Mouse (Mus musculus) activated CD4-positive, CD25-positive, alpha-beta regulatory T cell, adult 4 months (primary cell): ENCODE measurements around the gene Pbsn. TPM values are rescaled to one million over a fixed set of nuclear protein-coding genes. Genes with fewer than 3 reads are reported as not detected.
A peak's percentile ranks its signal among the peaks of the same experiment; 100 is the strongest.
"Not testable (repeated sequence)": the region's sequence is repeated elsewhere in the genome, so short reads cannot be mapped to it uniquely, and the experiment has no call there.

ENCODE experiments used
- ATAC-seq: one replicate; pipeline ENCODE4 v1.8.0; 2017
- polyA plus RNA-seq, 2 experiments: library from polyadenylated mRNA; unstranded; fragments of 100-300 nt; shearing (Covaris generic); gene quantifications; one replicate each; pipeline ENCODE4 v1.2.1; 2017

Pbsn gene
- not detected for polyA plus RNA-seq

DNA sequence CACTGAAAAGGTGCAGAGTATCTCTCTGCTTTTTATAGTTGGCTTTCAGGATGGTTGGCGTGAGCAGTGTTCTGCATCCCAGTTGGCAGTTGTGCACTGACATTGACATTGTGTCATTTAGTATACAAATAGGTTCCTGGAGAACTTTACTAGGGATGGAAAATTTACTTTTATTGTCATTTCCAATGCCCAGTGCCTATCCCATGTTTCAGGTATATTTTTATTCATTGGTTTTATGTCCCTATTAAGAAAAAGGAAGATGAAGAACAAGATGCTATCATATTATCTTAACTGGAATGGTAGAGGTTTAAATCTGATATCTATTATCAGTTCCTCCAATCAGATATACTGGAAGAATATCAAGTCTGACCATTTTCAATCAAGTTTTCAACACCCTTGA lies at the start of gene Pbsn:
Pbsn (minus strand) TSS at position 101 of the 400 bp plus-strand sequence.
- ATAC-seq, result no peak

- not testable (repeated sequence) for ATAC-seq
These were observed 26.6 kb upstream of the Pbsn start for GRCm38 (mm10) chrX:77880033-77880432.

GRCm38 (mm10) chrX:77864458-77864857 lies 11.0 kb upstream of the Pbsn start, which contains the start of gene Gm14744:
Gm14744 (plus strand) TSS chrX:77864758.
- not testable (repeated sequence) for ATAC-seq

DNA sequence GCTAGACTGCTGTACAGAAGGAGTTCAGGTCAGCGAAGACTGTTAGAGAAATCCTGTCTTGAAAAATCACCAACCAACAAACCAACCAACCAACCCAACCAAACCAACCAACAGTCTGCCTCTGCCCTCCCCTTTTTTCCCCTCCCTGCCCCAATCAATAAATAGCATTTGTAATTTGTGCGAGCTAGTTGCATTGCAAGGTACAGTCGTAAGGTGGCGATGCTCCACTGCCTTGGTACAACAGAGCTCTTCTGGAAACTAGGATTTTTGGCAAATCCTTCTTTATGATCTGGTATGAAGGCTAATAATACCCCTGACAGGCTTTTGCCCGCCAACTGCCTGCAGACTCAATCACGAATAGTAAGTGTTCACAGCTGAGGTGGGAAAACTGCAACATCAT lies 41.4 kb downstream of the Pbsn start:
- no peak for ATAC-seq

DNA sequence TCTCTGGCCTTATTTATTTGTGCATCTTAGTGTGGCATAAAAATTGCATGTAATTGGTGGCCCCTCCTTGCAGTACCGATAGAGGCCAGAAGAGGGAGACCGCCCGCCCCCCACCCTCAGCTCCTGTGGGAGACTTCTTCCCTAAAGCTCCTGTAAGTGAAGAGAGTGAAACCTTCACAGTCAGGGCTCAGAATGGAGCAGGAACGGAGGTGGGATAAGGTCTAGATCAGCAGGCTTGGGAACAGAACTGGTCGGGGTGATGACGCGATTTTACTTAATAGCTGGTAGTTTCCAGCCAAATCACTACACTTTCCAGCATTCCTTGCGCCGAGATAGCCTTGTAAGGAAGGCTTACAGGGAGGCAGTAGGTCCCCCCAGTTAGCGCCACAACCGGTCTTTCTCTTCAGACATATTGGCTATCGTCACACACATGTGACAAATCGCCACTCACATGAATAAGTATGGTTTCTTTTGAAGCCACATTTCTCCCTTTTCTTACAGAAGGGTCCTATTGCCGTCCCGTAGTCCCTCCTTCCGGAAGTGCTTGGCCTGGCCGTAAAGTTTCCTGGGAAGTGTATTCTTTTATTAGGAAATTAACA lies 42.7 kb downstream of the Pbsn start:
- ATAC-seq, result peak; percentile 55

- peak; percentile 81 for ATAC-seq
These were observed 44.8 kb downstream of the Pbsn start for GRCm38 (mm10) chrX:77808602-77809001.

GRCm38 (mm10) chrX:77802293-77802692 lies 51.1 kb downstream of the Pbsn start:
- ATAC-seq, result no peak

- peak; percentile 75 for ATAC-seq
These were observed 51.9 kb downstream of the Pbsn start for GRCm38 (mm10) chrX:77801543-77801942.

DNA sequence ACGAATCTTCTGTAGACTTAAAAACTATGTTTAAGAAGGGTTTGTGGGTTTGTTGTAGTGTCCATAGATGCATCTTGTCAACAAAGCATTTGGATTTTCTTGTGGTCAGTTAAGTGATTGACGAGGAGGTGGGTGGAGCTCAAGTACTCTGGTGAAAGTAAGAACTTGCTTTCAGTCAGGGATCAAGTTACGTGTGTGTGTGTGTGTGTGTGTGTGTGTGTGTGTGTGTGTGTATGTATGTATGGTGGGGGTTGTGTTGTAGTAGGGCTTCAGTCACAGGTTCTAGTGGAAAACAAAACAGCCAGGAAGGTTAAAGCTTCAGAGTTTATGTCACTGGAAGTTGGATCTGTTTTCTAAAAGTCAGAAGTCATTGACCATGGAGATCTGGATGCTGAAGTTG lies 53.9 kb downstream of the Pbsn start:
- no peak for ATAC-seq

DNA sequence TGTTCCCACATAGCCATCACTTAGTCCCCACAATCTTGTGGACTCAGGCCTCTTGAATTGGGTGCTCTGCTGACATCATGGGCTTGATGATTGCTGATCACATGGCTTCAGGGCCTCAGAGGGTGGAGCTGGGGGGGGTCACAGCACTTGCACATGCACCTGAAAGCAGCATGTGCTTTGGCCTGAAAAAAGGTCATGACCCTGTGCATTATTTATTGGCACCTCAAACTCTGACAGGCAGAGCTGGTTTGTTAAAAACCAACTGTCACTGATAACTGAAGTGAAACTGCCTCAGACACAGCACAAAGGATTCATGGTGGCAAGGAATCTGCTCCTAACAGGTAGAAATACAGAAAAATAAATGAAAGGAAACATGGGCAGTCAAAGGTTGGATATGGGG lies 55.6 kb downstream of the Pbsn start:
- ATAC-seq, result no peak

DNA sequence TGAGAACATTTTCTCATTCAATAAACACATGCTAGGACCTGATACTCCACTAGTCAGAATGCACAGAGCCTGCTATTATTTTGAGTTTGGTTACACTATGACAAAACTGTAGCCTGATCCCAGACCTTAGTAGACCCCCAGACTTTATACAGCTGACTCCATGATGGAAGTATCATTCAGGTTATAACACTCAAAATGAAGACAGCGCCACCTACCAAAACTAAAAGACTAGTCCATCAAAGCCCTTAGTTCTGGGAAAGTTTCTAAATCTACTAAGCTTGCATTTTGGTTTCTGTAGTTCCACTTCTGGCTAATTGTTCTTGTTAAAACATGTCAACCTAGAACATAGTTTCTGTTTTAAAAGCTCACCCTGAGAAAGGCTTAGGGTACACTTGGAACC lies 56.5 kb downstream of the Pbsn start:
- no peak for ATAC-seq

DNA sequence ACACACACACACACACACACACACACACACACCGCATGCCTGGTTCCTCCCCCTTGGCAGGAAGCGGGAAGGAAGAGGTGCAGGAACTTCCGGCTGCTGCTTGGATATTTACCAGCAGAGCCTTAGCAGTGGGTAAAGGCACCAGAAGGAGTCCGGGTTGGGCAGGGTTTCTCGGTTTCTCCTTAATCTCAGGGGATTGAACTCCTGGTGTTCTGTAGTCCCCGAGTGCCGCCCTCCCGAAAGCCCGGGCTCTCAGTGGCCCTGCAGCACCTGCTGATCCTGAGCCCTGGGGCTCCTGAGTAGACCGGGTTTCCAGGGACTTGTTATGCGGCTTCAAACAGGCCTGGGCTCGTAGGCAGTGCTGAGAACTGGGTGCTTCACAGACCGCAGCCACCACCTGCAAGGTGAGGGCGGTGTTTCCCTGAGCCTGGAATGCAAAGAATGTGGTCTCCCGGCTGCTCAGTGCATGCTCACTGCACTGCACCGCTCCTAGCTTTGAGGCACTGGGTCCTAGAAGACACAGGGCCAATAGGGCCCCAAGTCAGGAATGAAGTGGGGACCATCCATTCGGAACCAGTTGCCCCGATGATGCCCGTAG lies 57.1 kb downstream of the Pbsn start, which contains the start of gene Prkx:
Prkx (minus strand) TSS at position 41 of the 598 bp plus-strand sequence.
- ATAC-seq, result peak; percentile 47

DNA sequence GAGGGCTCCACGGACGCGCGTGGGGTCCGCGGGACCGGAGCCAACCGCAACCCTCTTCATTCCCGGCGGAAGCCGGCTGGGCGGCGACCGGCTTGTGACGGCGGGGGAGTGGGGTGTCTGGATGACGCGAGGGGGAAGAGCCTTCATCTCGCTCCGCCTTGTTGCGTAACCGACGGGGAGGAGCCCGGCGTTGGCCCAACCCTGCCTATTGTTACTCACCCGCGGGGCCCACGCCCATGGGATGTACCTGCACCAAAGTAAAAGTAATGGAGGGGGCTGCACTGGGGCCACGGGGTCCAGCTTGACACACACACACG lies 57.6 kb downstream of the Pbsn start:
- ATAC-seq, result peak; percentile 88

DNA sequence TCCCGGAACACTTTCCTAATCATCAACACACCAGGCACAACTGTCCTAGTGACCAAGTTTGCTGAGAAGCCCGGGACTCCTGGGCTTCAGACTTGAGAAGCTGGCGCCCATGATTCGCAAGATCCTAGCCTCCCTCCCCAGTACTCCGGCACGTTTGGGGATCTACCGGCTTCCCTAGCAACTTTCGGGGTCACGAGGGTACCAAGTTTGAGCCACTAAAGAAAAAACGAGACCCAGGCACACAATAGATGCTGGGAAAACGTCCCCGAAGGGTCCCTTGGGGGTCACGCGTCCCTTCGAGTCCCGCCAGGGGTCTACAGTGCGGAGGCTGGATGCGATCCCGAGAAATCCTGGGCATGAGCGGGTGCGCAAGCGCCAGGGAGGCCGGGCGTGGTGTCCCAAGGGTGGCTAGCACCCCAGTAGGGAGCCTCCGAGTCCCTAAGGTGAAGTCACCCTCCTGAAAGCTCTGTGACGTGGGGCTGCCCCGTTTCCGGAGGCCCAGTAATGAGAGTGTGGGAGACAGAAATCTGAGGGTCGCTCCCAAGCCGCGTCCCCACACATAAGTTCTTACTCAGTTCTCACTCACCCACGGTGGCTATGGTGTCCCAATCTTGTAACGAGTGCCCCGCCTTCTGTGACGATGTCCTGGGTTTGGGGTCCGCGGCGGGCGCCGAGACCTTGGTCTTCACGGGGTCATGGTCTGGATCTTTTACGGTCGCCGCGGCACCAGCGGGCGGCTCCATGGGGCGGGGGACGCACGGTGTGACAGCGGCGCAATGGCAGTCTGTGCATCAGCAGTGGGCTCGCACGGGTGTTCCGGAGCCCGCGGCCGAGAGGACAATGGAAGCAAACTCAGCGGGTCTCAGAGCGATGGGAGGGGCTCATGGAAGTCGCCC lies 58.2 kb downstream of the Pbsn start:
- ATAC-seq, result peak; percentile 20

DNA sequence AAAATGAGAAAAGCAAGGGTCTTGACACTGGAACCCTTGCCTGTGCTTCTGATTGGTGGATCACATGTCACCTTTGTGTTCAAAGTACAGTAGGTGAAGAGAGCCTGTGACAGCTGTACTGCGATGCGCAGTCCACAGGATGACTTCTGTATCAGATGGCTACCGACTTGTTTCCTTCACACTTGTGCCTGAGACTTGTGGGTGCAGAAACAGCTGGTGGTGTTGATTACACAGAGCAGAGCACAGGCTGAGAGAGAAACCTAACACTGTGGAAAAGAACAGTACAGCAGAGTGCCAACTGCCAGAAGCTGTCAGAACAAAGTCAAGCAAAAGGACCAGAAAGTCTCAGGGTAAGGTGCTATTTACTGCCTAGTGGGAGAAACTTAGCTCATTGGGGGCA lies 64.7 kb downstream of the Pbsn start:
- no peak for ATAC-seq

Other genes with a start within 250 kb of the Pbsn start
- 10 to 100 TPM; 32.3 to 40.0 TPM for gene Prkx, start 57.3 kb downstream of the Pbsn start, polyA plus RNA-seq
- gene Gm14744, start 11.1 kb upstream of the Pbsn start, polyA plus RNA-seq, result not detected
- gene 5430402E10Rik, start 71.4 kb upstream of the Pbsn start, polyA plus RNA-seq, result not detected
- gene Obp1a, start 237.8 kb upstream of the Pbsn start, polyA plus RNA-seq, result not detected